Comparison of ENCODE assay signal across 28 mouse cellular contexts in the genomic region with DNA sequence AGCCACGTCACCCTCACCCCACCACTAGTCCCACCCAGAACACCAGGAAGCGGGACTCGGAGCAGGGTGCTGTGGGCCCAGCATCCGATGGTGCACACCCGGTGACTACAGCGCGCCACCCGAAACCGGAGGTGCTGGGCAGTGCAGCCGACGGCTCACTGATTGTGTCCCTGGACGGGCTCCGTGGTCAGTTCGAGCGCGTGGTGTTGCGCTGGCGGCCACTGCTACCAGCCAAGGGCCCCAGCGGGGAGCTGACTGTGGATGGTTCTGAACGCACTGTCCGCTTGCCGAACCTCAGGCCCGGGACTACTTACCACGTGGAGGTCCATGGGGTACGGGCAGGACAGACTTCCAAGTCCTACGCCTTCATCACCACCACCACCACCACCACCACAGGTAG. TPM values are rescaled to one million over a fixed set of nuclear protein-coding genes. Genes with fewer than 3 reads are reported as not detected.
"Had no signal": no experiment of that assay in that cellular context is flagged by ENCODE, and none has a peak within 500 bp of the region (broad histone marks: within the 10 kb centered on the region; RNA-seq: fewer than 3 reads in every experiment).

No protein-coding gene starts in this region.

- ATAC-seq: liver, embryonic 12.5 days; midbrain, embryonic 13.5 days; midbrain, embryonic 16.5 days had no signal

- H3K36me3 ChIP-seq: kidney, embryonic 15.5 days; limb, embryonic 10.5 days; limb, embryonic 13.5 days; liver, embryonic 12.5 days; liver, embryonic 15.5 days; lung, embryonic 15.5 days; midbrain, embryonic 10.5 days; midbrain, embryonic 13.5 days; neural tube, embryonic 13.5 days; stomach, embryonic 15.5 days had no signal

- DNase-seq: kidney, adult 11 months; kidney, adult 8-10 months; kidney, postnatal 10 days; kidney, postnatal 36 days; layer of hippocampus, adult 9-11 months; liver; lung, adult 18-20 months; lung, postnatal 10 days; lung, postnatal 36 days; right cerebral cortex, adult 18-20 months; right cerebral cortex, postnatal 14 days; spleen, adult 18-20 months; thymus, postnatal 25 days had no signal

- H3K4me1 ChIP-seq: liver, embryonic 15.5 days had no signal

- H3K4me3 ChIP-seq: kidney, embryonic 15.5 days; limb, embryonic 10.5 days; limb, embryonic 13.5 days; liver, embryonic 12.5 days; liver, embryonic 15.5 days; lung, embryonic 15.5 days; megakaryocyte, embryonic 14.5 days; midbrain, embryonic 10.5 days; midbrain, embryonic 13.5 days; myocyte; neural tube, embryonic 13.5 days; stomach, embryonic 15.5 days had no signal

- H3K27ac ChIP-seq: kidney, embryonic 15.5 days; limb, embryonic 10.5 days; limb, embryonic 13.5 days; liver, embryonic 12.5 days; liver, embryonic 15.5 days; lung, embryonic 15.5 days; midbrain, embryonic 10.5 days; midbrain, embryonic 13.5 days; neural tube, embryonic 13.5 days; stomach, embryonic 15.5 days had no signal

- H3K9ac ChIP-seq: kidney, embryonic 15.5 days; limb, embryonic 13.5 days; liver, embryonic 12.5 days; liver, embryonic 15.5 days; lung, embryonic 15.5 days; midbrain, embryonic 13.5 days; neural tube, embryonic 13.5 days; stomach, embryonic 15.5 days had no signal

- H3K9me3 ChIP-seq: kidney, embryonic 15.5 days; limb, embryonic 10.5 days; limb, embryonic 13.5 days; liver, embryonic 12.5 days; liver, embryonic 15.5 days; lung, embryonic 15.5 days; megakaryocyte, embryonic 14.5 days; midbrain, embryonic 10.5 days; midbrain, embryonic 13.5 days; neural tube, embryonic 13.5 days; stomach, embryonic 15.5 days had no signal

- H3K4me2 ChIP-seq: kidney, embryonic 15.5 days; limb, embryonic 13.5 days; liver, embryonic 12.5 days; liver, embryonic 15.5 days; lung, embryonic 15.5 days; midbrain, embryonic 13.5 days; neural tube, embryonic 13.5 days; stomach, embryonic 15.5 days had no signal

RNA-seq across cellular contexts. Expression of a gene that starts 9.9 kb away (rescaled TPM):
- total RNA-seq: monocyte, adult 5-6 weeks; neutrophil, adult 5-6 weeks had no signal
- polyA plus RNA-seq: limb, embryonic 10.5 days; midbrain, embryonic 10.5 days had no signal

RNA-seq across cellular contexts. Expression of a gene that starts 50.9 kb away (rescaled TPM):
- total RNA-seq: neutrophil, adult 5-6 weeks had no signal
- polyA plus RNA-seq: liver, embryonic 12.5 days; liver, embryonic 15.5 days; myocyte had no signal
